Mouse (Mus musculus): ENCODE results near the gene Cacybp.

The Cacybp gene

DNA sequence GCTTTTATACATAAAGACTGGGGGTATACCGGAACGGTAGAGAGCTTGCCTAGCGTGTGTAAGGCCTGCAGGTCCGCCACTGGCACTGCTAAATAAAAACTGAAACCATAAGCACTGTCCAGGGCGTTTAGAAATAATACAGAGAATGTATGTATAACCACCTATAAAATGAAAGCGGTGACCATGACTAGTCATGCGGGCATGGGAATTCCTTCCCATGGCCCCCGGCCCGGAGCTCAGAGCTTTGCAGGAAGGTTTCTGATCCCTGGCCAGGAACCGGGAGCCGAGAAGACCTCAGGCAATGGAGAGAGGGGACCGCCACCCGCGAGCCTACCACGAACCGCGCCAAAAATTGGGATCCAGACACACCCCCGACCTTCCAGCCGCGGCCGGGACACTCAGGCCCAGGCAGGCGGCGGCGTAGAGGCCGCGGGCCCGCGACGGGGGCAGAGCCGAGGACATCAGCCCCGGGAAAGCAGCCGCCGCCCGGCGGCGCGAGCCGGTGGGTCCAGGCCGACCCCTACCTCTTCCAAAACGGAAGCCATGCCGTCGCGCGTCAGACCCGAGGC, 468 bp downstream of the Cacybp start:
- no peak for DNase-seq

DNA sequence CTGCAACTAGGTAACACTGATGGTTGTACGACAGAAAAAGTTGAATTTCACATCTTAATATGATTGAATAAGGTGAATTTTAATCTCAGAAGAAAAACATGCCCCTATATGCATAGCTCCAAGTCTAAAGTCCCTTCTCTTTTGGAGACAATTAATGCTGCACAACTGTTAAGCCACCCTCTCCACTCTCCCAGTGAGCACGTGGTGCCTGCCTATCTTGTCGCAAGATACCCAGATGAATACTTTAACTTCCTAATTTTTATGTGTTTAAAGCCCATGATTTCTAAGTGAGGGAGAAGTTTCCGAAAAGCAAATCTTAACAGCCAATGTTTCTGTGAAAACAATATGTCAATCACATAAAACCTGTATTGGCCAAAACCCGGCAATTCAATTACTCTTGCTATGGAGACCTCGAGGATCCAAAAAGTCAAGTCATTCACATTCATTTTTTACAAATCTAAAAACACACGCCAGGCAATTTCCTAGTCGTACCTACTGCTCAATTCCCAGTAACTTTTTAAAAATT, 1.0 kb downstream of the Cacybp start:
- DNase-seq = no peak

- no peak for DNase-seq
These were observed 2.1 kb downstream of the Cacybp start for GRCm38 (mm10) chr1:160210566-160210965.

- no peak for DNase-seq
These were observed 2.8 kb downstream of the Cacybp start for GRCm38 (mm10) chr1:160209844-160210243.

GRCm38 (mm10) chr1:160205486-160205885, 7.2 kb downstream of the Cacybp start:
- DNase-seq = no peak

- DNase-seq = no peak
These were observed 17.4 kb downstream of the Cacybp start for GRCm38 (mm10) chr1:160195337-160195663.

DNA sequence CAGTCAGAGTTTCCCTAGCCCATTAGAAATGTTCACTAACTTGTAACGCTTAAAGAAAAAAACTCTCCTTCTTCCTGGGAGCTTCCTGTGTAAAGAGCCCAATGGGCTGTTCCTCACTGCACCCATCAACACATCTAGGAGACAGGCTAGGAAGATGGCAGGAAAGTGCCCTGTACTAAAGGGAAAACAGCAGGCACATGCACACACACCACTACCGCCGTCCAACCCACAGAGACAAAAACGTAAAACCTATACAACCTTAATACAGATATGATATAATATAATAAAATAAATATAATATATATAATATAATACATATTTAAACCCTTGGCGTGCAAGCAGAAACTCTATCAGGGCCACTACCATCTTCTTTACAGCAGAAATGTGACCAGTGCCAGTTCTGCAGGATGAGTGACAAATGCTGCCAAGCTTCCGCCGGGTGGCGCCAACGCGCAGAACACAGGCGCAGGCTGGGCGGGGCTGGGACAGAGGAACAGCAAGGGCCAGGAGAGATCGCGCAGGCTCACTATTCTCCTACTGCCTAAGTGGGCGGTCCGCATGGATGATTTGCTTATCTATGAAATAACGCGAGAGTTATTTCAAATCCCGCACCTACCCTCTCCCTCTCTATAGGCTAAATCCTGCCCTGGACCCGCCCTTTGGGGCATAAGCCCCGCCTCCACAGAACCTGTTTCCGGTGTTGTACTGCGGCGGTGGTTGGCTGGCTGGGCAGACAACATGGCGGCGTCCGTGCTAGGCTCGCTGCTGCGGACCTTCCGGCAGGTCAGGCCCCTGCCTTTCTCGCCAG, 17.9 kb downstream of the Cacybp start, which contains the start of gene Mrps14:
TSS of gene Mrps14 (plus strand) at position 687 of the 808 bp plus-strand sequence.
- peak; percentile 99 for DNase-seq

DNA sequence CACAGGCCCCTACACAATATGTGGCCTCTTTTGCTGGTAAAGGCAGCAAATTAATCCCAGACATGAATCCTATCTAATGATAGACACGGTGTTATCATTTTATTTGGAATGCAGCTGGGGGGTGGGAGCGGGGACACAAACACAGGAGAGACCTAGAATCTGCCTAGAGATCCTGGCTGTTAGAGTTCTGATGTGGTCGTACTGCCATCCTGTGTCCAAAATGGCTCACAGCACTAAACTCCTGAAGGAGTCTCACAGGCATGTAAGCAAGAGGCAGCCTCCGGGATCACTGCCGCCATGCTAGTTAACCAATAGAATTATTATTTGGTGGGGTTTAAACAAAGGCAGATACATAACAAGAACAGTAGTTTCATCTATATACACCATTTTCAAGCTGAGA, 28.2 kb downstream of the Cacybp start:
- no peak for DNase-seq

- DNase-seq = no peak
These were observed 31.5 kb downstream of the Cacybp start for GRCm38 (mm10) chr1:160181216-160181615.

GRCm38 (mm10) chr1:160176903-160177302, 35.8 kb downstream of the Cacybp start:
- no peak for DNase-seq

- DNase-seq = no peak
These were observed 46.1 kb downstream of the Cacybp start for GRCm38 (mm10) chr1:160166600-160166999.

DNA sequence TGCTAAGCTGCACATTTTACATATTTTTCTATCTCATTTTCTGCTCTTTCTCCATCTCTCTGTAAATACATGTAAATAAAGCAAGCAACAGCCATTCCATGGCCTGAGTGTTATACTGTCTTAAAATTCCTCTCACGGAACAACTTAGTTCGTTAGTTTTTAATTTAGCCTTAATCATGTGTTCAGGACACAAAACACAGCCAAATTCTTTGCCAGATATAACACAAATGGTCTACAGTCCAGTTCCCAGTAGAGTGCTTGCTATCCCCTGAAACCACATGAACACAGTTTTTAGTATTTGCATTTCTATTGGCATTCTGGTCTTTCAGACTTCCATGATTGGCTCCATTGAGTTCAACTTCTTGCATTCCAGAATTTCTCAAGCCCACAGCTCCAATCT, 54.5 kb downstream of the Cacybp start:
- no peak for DNase-seq

DNA sequence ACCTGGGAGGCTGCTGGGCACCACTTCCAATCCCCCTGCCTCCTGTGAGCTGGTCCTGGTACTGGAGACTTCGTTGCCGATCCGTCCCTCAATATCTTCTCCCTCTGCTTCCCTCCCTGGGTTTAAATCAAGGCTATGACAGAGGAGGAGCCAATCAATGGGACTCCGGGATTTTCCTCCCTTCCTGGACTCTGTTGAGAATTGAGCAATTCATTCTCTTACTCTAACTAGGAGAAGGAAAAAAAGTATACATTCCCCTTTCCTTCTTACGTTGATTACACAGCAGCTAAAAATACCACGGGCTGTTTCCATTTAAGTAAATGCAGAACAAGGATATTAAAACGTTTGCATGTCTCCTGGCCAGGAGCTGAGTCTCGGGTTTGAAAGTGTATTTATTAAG, 59.2 kb downstream of the Cacybp start, which contains the start of gene Tnn:
TSS of gene Tnn (minus strand) at position 101 of the 400 bp plus-strand sequence.
- no peak for DNase-seq
